Mouse (Mus musculus) liver, embryonic 11.5 days (tissue): ENCODE measurements at regions not wholly inside any gene's neighbourhood (a gene's known extent, or its start where the extent isn't known, plus 50 kb on each side); places are given as distances from the start of the nearest gene placed in this dataset.
A peak's percentile ranks its signal among the peaks of the same experiment; 100 is the strongest.

Experiments used
- ATAC-seq: fragments of 200-750 bp; cut with Nextera tagmentation; replicated peaks from 2 replicates; pipeline ENCODE4 v1.8.0; 2017; ENCODE audit warnings: moderate number of reproducible peaks, mild to moderate bottlenecking, moderate TSS enrichment, moderate library complexity; ENCODE audit not compliant: low FRiP score
- DNase-seq: peaks from one replicate; pipeline ENCODE4 v3.0.0-alpha.2; 2017; ENCODE audit warnings: low spot score
- H3K27ac ChIP-seq: fragments of 300-500 bp; sonication (generic); 2 replicates; pipeline ENCODE4 v1.5.1; 2014; ENCODE audit warnings: mild to moderate bottlenecking, low read depth, low read length, control low read depth
- H3K27me3 ChIP-seq: fragments of 300-500 bp; sonication (generic); replicated peaks from 2 replicates; pipeline ENCODE4 v1.6.1; 2014; ENCODE audit warnings: low read length, mixed read lengths; ENCODE audit not compliant: control insufficient read depth, insufficient read depth
- H3K36me3 ChIP-seq: fragments of 300-500 bp; sonication (generic); 2 replicates; pipeline ENCODE4 v1.6.1; 2014; ENCODE audit warnings: mild to moderate bottlenecking, low read length, moderate library complexity, mixed read lengths; ENCODE audit not compliant: control insufficient read depth, insufficient read depth
- H3K4me1 ChIP-seq: fragments of 300-500 bp; sonication (generic); replicated peaks from 2 replicates; pipeline ENCODE4 v1.6.1; 2014; ENCODE audit warnings: low read length, mixed read lengths; ENCODE audit not compliant: control insufficient read depth, insufficient read depth
- H3K4me2 ChIP-seq: fragments of 300-500 bp; sonication (generic); 2 replicates; pipeline ENCODE4 v1.6.1; 2014; ENCODE audit warnings: mild to moderate bottlenecking, control low read depth, moderate library complexity
- H3K4me3 ChIP-seq: fragments of 300-500 bp; sonication (generic); 2 replicates; pipeline ENCODE4 v1.5.1; 2014; ENCODE audit warnings: low read depth, low read length, control low read depth
- H3K9ac ChIP-seq: fragments of 300-500 bp; sonication (generic); 2 replicates; pipeline ENCODE4 v1.6.1; 2014; ENCODE audit warnings: low read depth, low read length, control low read depth
- H3K9me3 ChIP-seq: fragments of 300-500 bp; sonication (generic); 2 replicates; pipeline ENCODE4 v1.6.1; 2016; ENCODE audit warnings: low read length, inconsistent platforms, mixed read lengths; ENCODE audit not compliant: control insufficient read depth
- WGBS: fragments of 180-500 bp; shearing (Covaris S2); extraction: QIAGEN DNeasy Blood & Tissue Kit; methylation state at CpG from one replicate; pipeline ENCODE4 v1.1.7; 2014; 5-methylcytosine and 5-hydroxymethylcytosine counted together

- DNase-seq, result no peak
- Histone ChIP-seq H3K4me3 (no peak overlapping the region), H3K9me3 (no peaks in the 10 kb centered on the region), H3K27ac (no peak overlapping the region), H3K4me1 (no peaks in the 10 kb centered on the region), H3K9ac (no peak overlapping the region), H3K36me3 (no peaks in the 10 kb centered on the region), H3K4me2 (no peak overlapping the region), H3K27me3 (no peaks in the 10 kb centered on the region)
- no peak for ATAC-seq
- 86% methylated on average over 2 of the region's 2 CpGs for WGBS
Measured at GRCm38 (mm10) chr12:77151471-77151870, 86.5 kb upstream of the Fut8 start.

GRCm38 (mm10) chr12:77149835-77150234 lies 88.1 kb upstream of the Fut8 start:
- no peaks in the 10 kb centered on the region for H3K36me3 ChIP-seq
- no peak overlapping the region for H3K27ac ChIP-seq
- no peaks in the 10 kb centered on the region for H3K27me3 ChIP-seq
- no peaks in the 10 kb centered on the region for H3K4me1 ChIP-seq
- DNase-seq, result no peak
- no peak overlapping the region for H3K4me2 ChIP-seq
- ATAC-seq, result no peak
- H3K4me3 ChIP-seq, result no peak overlapping the region
- H3K9ac ChIP-seq, result no peak overlapping the region
- H3K9me3 ChIP-seq, result no peaks in the 10 kb centered on the region

GRCm38 (mm10) chr12:77148146-77148545 lies 89.8 kb upstream of the Fut8 start:
- no peaks in the 10 kb centered on the region for H3K9me3 ChIP-seq
- ATAC-seq (no peak), DNase-seq (no peak)
- no peaks in the 10 kb centered on the region for H3K36me3 ChIP-seq
- peaks cover 3% of the 10 kb centered on the region for H3K4me1 ChIP-seq
- H3K27me3 ChIP-seq, result no peaks in the 10 kb centered on the region
- WGBS, result 78% methylated on average over 2 of the region's 2 CpGs
- H3K27ac ChIP-seq, result no peak overlapping the region
- no peak overlapping the region for H3K4me2 ChIP-seq
- H3K4me3 ChIP-seq, result no peak overlapping the region
- no peak overlapping the region for H3K9ac ChIP-seq

- Histone ChIP-seq H3K27ac (no peak overlapping the region), H3K27me3 (no peaks in the 10 kb centered on the region), H3K36me3 (no peaks in the 10 kb centered on the region), H3K9me3 (no peaks in the 10 kb centered on the region), H3K4me2 (no peak overlapping the region), H3K4me3 (no peak overlapping the region), H3K4me1 (peaks cover 5% of the 10 kb centered on the region), H3K9ac (no peak overlapping the region)
- 61% methylated on average over 3 of the region's 3 CpGs for WGBS
- DNase-seq (no peak), ATAC-seq (no peak)
Measured at GRCm38 (mm10) chr12:77143958-77144357, 94.0 kb upstream of the Fut8 start.

GRCm38 (mm10) chr12:77143521-77143920 lies 94.4 kb upstream of the Fut8 start:
- Histone ChIP-seq H3K36me3 (no peaks in the 10 kb centered on the region), H3K9me3 (no peaks in the 10 kb centered on the region)
- no peak for ATAC-seq

GRCm38 (mm10) chr12:77143105-77143504 lies 94.8 kb upstream of the Fut8 start:
- DNase-seq (no peak), ATAC-seq (no peak)
- Histone ChIP-seq H3K9ac (no peak overlapping the region), H3K9me3 (no peaks in the 10 kb centered on the region), H3K4me2 (peak overlapping the region; percentile 29), H3K4me3 (no peak overlapping the region), H3K36me3 (no peaks in the 10 kb centered on the region), H3K4me1 (peaks cover 5% of the 10 kb centered on the region), H3K27me3 (no peaks in the 10 kb centered on the region), H3K27ac (no peak overlapping the region)
- 58% methylated on average over 12 of the region's 12 CpGs for WGBS

More at GRCm38 (mm10) chr12:77143521-77143920, 94.4 kb upstream of the Fut8 start:
- DNase-seq, result no peak
- no peak overlapping the region for H3K4me3 ChIP-seq
- peaks cover 5% of the 10 kb centered on the region for H3K4me1 ChIP-seq
- no peak overlapping the region for H3K9ac ChIP-seq
- no peak overlapping the region for H3K27ac ChIP-seq
- 44% methylated on average over 6 of the region's 6 CpGs for WGBS
- no peaks in the 10 kb centered on the region for H3K27me3 ChIP-seq
- peak overlapping the region; percentile 29 for H3K4me2 ChIP-seq

GRCm38 (mm10) chr12:77142224-77142623 lies 95.7 kb upstream of the Fut8 start:
- H3K4me3 ChIP-seq, result no peak overlapping the region
- no peaks in the 10 kb centered on the region for H3K36me3 ChIP-seq
- no peaks in the 10 kb centered on the region for H3K27me3 ChIP-seq
- no peak for DNase-seq
- peaks cover 5% of the 10 kb centered on the region for H3K4me1 ChIP-seq
- ATAC-seq, result no peak
- no peak overlapping the region for H3K27ac ChIP-seq
- H3K9me3 ChIP-seq, result no peaks in the 10 kb centered on the region
- H3K9ac ChIP-seq, result no peak overlapping the region
- 72% methylated on average over 4 of the region's 4 CpGs for WGBS
- H3K4me2 ChIP-seq, result no peak overlapping the region

GRCm38 (mm10) chr12:77141260-77142201 lies 96.4 kb upstream of the Fut8 start:
- no peaks in the 10 kb centered on the region for H3K9me3 ChIP-seq
- no peak overlapping the region for H3K4me3 ChIP-seq
- H3K36me3 ChIP-seq, result no peaks in the 10 kb centered on the region
- no peak overlapping the region for H3K9ac ChIP-seq
- WGBS, result 63% methylated on average over 8 of the region's 8 CpGs
- peaks cover 5% of the 10 kb centered on the region for H3K4me1 ChIP-seq
- no peak for ATAC-seq
- H3K27ac ChIP-seq, result no peak overlapping the region
- DNase-seq, result no peak
- H3K27me3 ChIP-seq, result no peaks in the 10 kb centered on the region
- no peak overlapping the region for H3K4me2 ChIP-seq

- WGBS, result 59% methylated on average over 6 of the region's 6 CpGs
Measured at GRCm38 (mm10) chr12:77140656-77141055, 97.3 kb upstream of the Fut8 start.

More at GRCm38 (mm10) chr12:77140656-77141055, 97.3 kb upstream of the Fut8 start:
- no peaks in the 10 kb centered on the region for H3K36me3 ChIP-seq
- H3K4me3 ChIP-seq, result no peak overlapping the region
- no peak for DNase-seq
- H3K27me3 ChIP-seq, result no peaks in the 10 kb centered on the region
- H3K4me2 ChIP-seq, result no peak overlapping the region
- H3K9ac ChIP-seq, result no peak overlapping the region
- ATAC-seq, result no peak
- H3K4me1 ChIP-seq, result peaks cover 5% of the 10 kb centered on the region
- no peak overlapping the region for H3K27ac ChIP-seq
- H3K9me3 ChIP-seq, result no peaks in the 10 kb centered on the region
